Mouse (Mus musculus): ENCODE results near the gene Hps3. TPM values are rescaled to one million over a fixed set of nuclear protein-coding genes. Genes with fewer than 3 reads are reported as not detected.

Hps3 gene
- total and polyA plus RNA-seq, 3 experiments: 7.0 to 10.5 TPM; not detected in 1

GRCm38 (mm10) chr3:19986123-19986522, 49.0 kb downstream of the Hps3 start:
- no peaks in the 10 kb centered on the region for H3K79me2 ChIP-seq (ENCODE audit: control insufficient read depth, insufficient read depth, low read length, poor library complexity)
- no peak overlapping the region for H3K4me3 ChIP-seq (ENCODE audit: control insufficient read depth in 1 of 2, insufficient read depth in 1 of 2, low read depth in 2 of 2, low read length in 2 of 2)
- no peaks in the 10 kb centered on the region for H3K4me1 ChIP-seq (ENCODE audit: control insufficient read depth in 1 of 2, insufficient read depth in 2 of 2, low read length in 2 of 2)
- H3K27ac ChIP-seq (ENCODE audit: control insufficient read depth, low read depth, low read length): no peak overlapping the region
- no peaks in the 10 kb centered on the region; a peak in 2 of 4 replicates for H3K27me3 ChIP-seq (ENCODE audit: control insufficient read depth in 1 of 2, insufficient read depth in 2 of 2, low read length in 2 of 2)
- no peaks in the 10 kb centered on the region for H3K9me3 ChIP-seq (replicated peaks; ENCODE audit: insufficient read depth, low read length)
- DNase-seq (ENCODE audit: low read depth, low spot score): no peak
- H3K9ac ChIP-seq (ENCODE audit: control insufficient read depth, low read depth, low read length, poor library complexity, severe bottlenecking): no peak overlapping the region
- H3K36me3 ChIP-seq (ENCODE audit: control insufficient read depth in 1 of 2, insufficient read depth in 2 of 2, low read length in 2 of 2): no peaks in the 10 kb centered on the region
- TF ChIP-seq TBP (IDR thresholded peaks at IDR 0.05; ENCODE audit: low read depth, low read length) (no peak), EP300 (IDR thresholded peaks at IDR 0.05; ENCODE audit: low read depth in 1 of 2, low read length in 2 of 2) (no peak), POLR2AphosphoS5 (IDR thresholded peaks at IDR 0.05; ENCODE audit: borderline replicate concordance, low read depth, low read length) (no peak), ZC3H11A (IDR thresholded peaks at IDR 0.05; ENCODE audit: low read depth, low read length) (no peak), RCOR1 (IDR thresholded peaks at IDR 0.05; ENCODE audit: low read depth, low read length) (no peak), CHD1 (IDR thresholded peaks at IDR 0.05; ENCODE audit: low read depth, low read length) (no peak), TAL1 (IDR thresholded peaks at IDR 0.05; ENCODE audit: low read length) (no peak), UBTF (IDR thresholded peaks at IDR 0.05; ENCODE audit: borderline replicate concordance, insufficient read depth, low read depth, low read length) (no peak), ZMIZ1 (IDR thresholded peaks at IDR 0.05; ENCODE audit: low read depth, low read length) (no peak), GABPA (IDR thresholded peaks at IDR 0.05; ENCODE audit: low read depth, low read length) (no peak), TCF12 (IDR thresholded peaks at IDR 0.05; ENCODE audit: low read depth, low read length) (no peak), MXI1 (IDR thresholded peaks at IDR 0.05; ENCODE audit: low read depth, low read length) (no peak), ZNF384 (IDR thresholded peaks at IDR 0.05; ENCODE audit: low read depth, low read length) (no peak), MAFK (IDR thresholded peaks at IDR 0.05; ENCODE audit: borderline replicate concordance, low read depth, low read length) (no peak), MAZ (IDR thresholded peaks at IDR 0.05; ENCODE audit: low read depth, low read length) (no peak), SMC3 (IDR thresholded peaks at IDR 0.05; ENCODE audit: low read depth, low read length) (no peak), CHD2 (IDR thresholded peaks at IDR 0.05; ENCODE audit: low read length) (no peak), ELF1 (IDR thresholded peaks at IDR 0.05; ENCODE audit: low read depth, low read length) (no peak)

- H3K9ac ChIP-seq (ENCODE audit: control insufficient read depth, low read depth, low read length, poor library complexity, severe bottlenecking): no peak overlapping the region
- H3K9me3 ChIP-seq (replicated peaks; ENCODE audit: insufficient read depth, low read length): no peaks in the 10 kb centered on the region
- no peak overlapping the region for H3K4me3 ChIP-seq (ENCODE audit: control insufficient read depth in 1 of 2, insufficient read depth in 1 of 2, low read depth in 2 of 2, low read length in 2 of 2)
- TF ChIP-seq USF2 (IDR thresholded peaks at IDR 0.05; ENCODE audit: borderline replicate concordance in 1 of 2, insufficient read depth in 1 of 2, low read depth in 1 of 2, low read length in 2 of 2) (no peak), GABPA (IDR thresholded peaks at IDR 0.05; ENCODE audit: low read depth, low read length) (no peak), TBP (IDR thresholded peaks at IDR 0.05; ENCODE audit: low read depth, low read length) (no peak), GATA1 (IDR thresholded peaks at IDR 0.05; ENCODE audit: low read depth, low read length) (no peak), JUND (IDR thresholded peaks at IDR 0.05; ENCODE audit: low read depth, low read length) (no peak), ELF1 (IDR thresholded peaks at IDR 0.05; ENCODE audit: low read depth, low read length) (no peak), ZC3H11A (IDR thresholded peaks at IDR 0.05; ENCODE audit: low read depth, low read length) (no peak), HCFC1 (IDR thresholded peaks at IDR 0.05; ENCODE audit: low read depth, low read length) (no peak), KAT2A (conservative IDR thresholded peaks at IDR 0.05; ENCODE audit: low read depth, low read length) (no peak), USF1 (IDR thresholded peaks at IDR 0.05; ENCODE audit: low read depth, low read length) (no peak), POLR2AphosphoS2 (IDR thresholded peaks at IDR 0.05; ENCODE audit: low read length) (no peak), TCF12 (IDR thresholded peaks at IDR 0.05; ENCODE audit: low read depth, low read length) (no peak), RCOR1 (IDR thresholded peaks at IDR 0.05; ENCODE audit: low read depth, low read length) (no peak), EP300 (IDR thresholded peaks at IDR 0.05; ENCODE audit: low read depth in 1 of 2, low read length in 2 of 2) (no peak)
- H3K27ac ChIP-seq (ENCODE audit: control insufficient read depth, low read depth, low read length): no peak overlapping the region
- no peaks in the 10 kb centered on the region for H3K36me3 ChIP-seq (ENCODE audit: control insufficient read depth in 1 of 2, insufficient read depth in 2 of 2, low read length in 2 of 2)
- no peaks in the 10 kb centered on the region for H3K79me2 ChIP-seq (ENCODE audit: control insufficient read depth, insufficient read depth, low read length, poor library complexity)
- DNase-seq (ENCODE audit: low read depth, low spot score): no peak
- H3K27me3 ChIP-seq (ENCODE audit: control insufficient read depth in 1 of 2, insufficient read depth in 2 of 2, low read length in 2 of 2): peaks cover 0 to 2% of the 10 kb centered on the region in 2 experiments; a peak in 1 of 4 replicates
- H3K4me1 ChIP-seq (ENCODE audit: control insufficient read depth in 1 of 2, insufficient read depth in 2 of 2, low read length in 2 of 2): no peaks in the 10 kb centered on the region
Measured at GRCm38 (mm10) chr3:19982846-19983245, 52.3 kb downstream of the Hps3 start.

Measured in MEL (cell line).